Mouse (Mus musculus): ENCODE measurements around the gene Ddhd1. TPM values are rescaled to one million over a fixed set of nuclear protein-coding genes. Genes with fewer than 3 reads are reported as not detected.

Gene Ddhd1
- total RNA-seq (2023) = 27.0 and 32.1 TPM in 2 replicates

DNA sequence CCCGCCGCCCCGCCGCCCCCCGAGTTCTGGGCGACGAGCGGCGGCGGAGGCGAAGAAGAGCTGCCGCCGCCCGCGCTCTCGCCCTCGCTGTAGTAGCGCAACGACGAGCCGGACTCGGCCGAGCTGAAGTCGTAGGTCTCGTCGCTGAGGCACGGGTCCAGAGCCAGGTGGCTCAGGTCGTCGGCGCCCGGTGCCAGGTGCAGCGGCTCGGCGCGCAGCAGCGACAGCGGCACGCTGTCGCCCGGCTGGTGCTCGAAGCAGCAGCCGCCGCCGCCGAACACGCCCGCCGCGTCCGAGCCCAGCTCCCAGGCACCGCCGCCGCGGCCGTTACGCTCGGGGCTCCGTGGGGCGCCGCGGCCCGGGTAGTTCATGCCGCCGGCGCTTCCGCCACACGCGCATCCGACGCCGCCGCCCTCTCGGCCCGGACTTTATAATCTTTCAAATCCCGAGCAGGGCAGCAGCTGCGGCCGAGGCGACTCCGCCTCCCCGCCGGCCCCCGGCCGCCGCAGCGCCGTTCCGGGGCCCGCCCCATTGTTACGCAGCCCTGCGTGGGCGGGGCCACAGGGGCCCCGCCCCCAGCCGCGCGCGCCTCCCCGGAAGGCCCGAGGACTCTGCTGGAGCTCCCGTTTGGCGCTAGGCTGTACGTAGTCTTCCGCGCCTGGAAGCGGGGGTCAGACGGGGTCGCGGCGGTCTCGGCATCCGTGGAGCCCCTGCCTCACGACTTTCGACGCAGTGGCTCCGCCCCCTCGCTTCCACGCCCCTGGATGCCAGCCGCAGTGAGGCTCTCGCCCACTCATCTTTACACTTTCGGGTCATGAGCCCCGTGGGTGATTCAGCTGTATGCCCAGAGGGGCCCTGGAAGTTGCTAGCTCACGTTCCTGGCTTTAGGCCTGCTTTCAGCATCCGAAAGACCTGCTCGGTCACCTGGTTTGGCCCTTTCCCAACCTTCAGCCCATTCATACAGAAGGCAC, at the start of gene Ddhd1:
Gene Ddhd1 (minus strand): TSS at position 503 of the 971 bp plus-strand sequence.

Other genes starting within 250 kb of the Ddhd1 start
- gene Fermt2, start 128.0 kb downstream of the Ddhd1 start, total RNA-seq (2023) = not detected in 2 replicates

Measured in neutrophil, adult 65 days (primary cell).